Mouse (Mus musculus): ENCODE results near the gene Map3k3. TPM values are rescaled to one million over a fixed set of nuclear protein-coding genes. Genes with fewer than 3 reads are reported as not detected.

Map3k3 gene
- polyA plus RNA-seq, 1 experiment from 2014 or later = 14.7 TPM

GRCm38 (mm10) chr11:106154770-106155169 lies 70.4 kb downstream of the Map3k3 start:
- Histone ChIP-seq H3K4me1 (replicated peaks; ENCODE audit: control insufficient read depth, insufficient read depth, low read length) (peaks cover 21% of the 10 kb centered on the region), H3K36me3 (ENCODE audit: control insufficient read depth, insufficient read depth) (peaks cover 39% of the 10 kb centered on the region), H3K27ac (ENCODE audit: low read length) (no peak overlapping the region; the same call in 1 of the 2 replicates), H3K27me3 (replicated peaks; ENCODE audit: control insufficient read depth, insufficient read depth, low read length) (no peaks in the 10 kb centered on the region), H3K9me3 (ENCODE audit: control insufficient read depth, low read length) (no peaks in the 10 kb centered on the region), H3K9ac (replicated peaks; ENCODE audit: low read depth, low read length) (no peak overlapping the region), H3K4me2 (ENCODE audit: low read length) (no peak overlapping the region), H3K4me3 (replicated peaks; ENCODE audit: low read length) (no peak overlapping the region)
- WGBS = 81% methylated on average over 2 of the region's 2 CpGs
- ATAC-seq = no peak

- Histone ChIP-seq H3K27ac (ENCODE audit: low read length) (no peak overlapping the region), H3K36me3 (ENCODE audit: control insufficient read depth, insufficient read depth) (peaks cover 39% of the 10 kb centered on the region), H3K9me3 (ENCODE audit: control insufficient read depth, low read length) (no peaks in the 10 kb centered on the region), H3K4me3 (replicated peaks; ENCODE audit: low read length) (no peak overlapping the region), H3K4me1 (replicated peaks; ENCODE audit: control insufficient read depth, insufficient read depth, low read length) (peaks cover 22% of the 10 kb centered on the region), H3K4me2 (ENCODE audit: low read length) (no peak overlapping the region), H3K27me3 (replicated peaks; ENCODE audit: control insufficient read depth, insufficient read depth, low read length) (no peaks in the 10 kb centered on the region), H3K9ac (replicated peaks; ENCODE audit: low read depth, low read length) (no peak overlapping the region)
- 70% methylated on average over 3 of the region's 3 CpGs for WGBS
- ATAC-seq = no peak
Observed at GRCm38 (mm10) chr11:106155761-106156160, 71.3 kb downstream of the Map3k3 start.

- H3K27me3 ChIP-seq (replicated peaks; ENCODE audit: control insufficient read depth, insufficient read depth, low read length) = no peaks in the 10 kb centered on the region
- WGBS = 83% methylated on average over 1 of the region's 1 CpGs
- no peak for ATAC-seq
- H3K36me3 ChIP-seq (ENCODE audit: control insufficient read depth, insufficient read depth) = peaks cover 35% of the 10 kb centered on the region
- H3K4me1 ChIP-seq (replicated peaks; ENCODE audit: control insufficient read depth, insufficient read depth, low read length) = peaks cover 27% of the 10 kb centered on the region
- H3K27ac ChIP-seq (ENCODE audit: low read length) = no peak overlapping the region; the same call in 1 of the 2 replicates
- H3K9ac ChIP-seq (replicated peaks; ENCODE audit: low read depth, low read length) = no peak overlapping the region
- no peak overlapping the region for H3K4me3 ChIP-seq (replicated peaks; ENCODE audit: low read length)
- H3K9me3 ChIP-seq (ENCODE audit: control insufficient read depth, low read length) = no peaks in the 10 kb centered on the region
- no peak overlapping the region for H3K4me2 ChIP-seq (ENCODE audit: low read length)
Observed at GRCm38 (mm10) chr11:106156257-106156656, 71.8 kb downstream of the Map3k3 start.

GRCm38 (mm10) chr11:106157154-106157553 lies 72.7 kb downstream of the Map3k3 start:
- Histone ChIP-seq H3K27me3 (replicated peaks; ENCODE audit: control insufficient read depth, insufficient read depth, low read length) (no peaks in the 10 kb centered on the region), H3K9ac (replicated peaks; ENCODE audit: low read depth, low read length) (no peak overlapping the region), H3K9me3 (ENCODE audit: control insufficient read depth, low read length) (no peaks in the 10 kb centered on the region), H3K4me3 (replicated peaks; ENCODE audit: low read length) (no peak overlapping the region), H3K4me1 (replicated peaks; ENCODE audit: control insufficient read depth, insufficient read depth, low read length) (peaks cover 29% of the 10 kb centered on the region), H3K27ac (ENCODE audit: low read length) (no peak overlapping the region), H3K36me3 (ENCODE audit: control insufficient read depth, insufficient read depth) (peaks cover 27% of the 10 kb centered on the region), H3K4me2 (ENCODE audit: low read length) (no peak overlapping the region)
- no peak for ATAC-seq
- 94% methylated on average over 7 of the region's 7 CpGs for WGBS

- Histone ChIP-seq H3K36me3 (ENCODE audit: control insufficient read depth, insufficient read depth) (peaks cover 25% of the 10 kb centered on the region), H3K4me2 (ENCODE audit: low read length) (peak overlapping the region; percentile 83), H3K27ac (ENCODE audit: low read length) (peak overlapping the region; percentile 1; the same call in 1 of the 2 replicates), H3K9ac (replicated peaks; ENCODE audit: low read depth, low read length) (peak overlapping the region; percentile 97; the same call in 1 of the 2 replicates), H3K4me1 (replicated peaks; ENCODE audit: control insufficient read depth, insufficient read depth, low read length) (peaks cover 29% of the 10 kb centered on the region), H3K27me3 (replicated peaks; ENCODE audit: control insufficient read depth, insufficient read depth, low read length) (no peaks in the 10 kb centered on the region), H3K9me3 (ENCODE audit: control insufficient read depth, low read length) (no peaks in the 10 kb centered on the region), H3K4me3 (replicated peaks; ENCODE audit: low read length) (peak overlapping the region; percentile 79)
- 51% methylated on average over 14 of the region's 14 CpGs for WGBS
- ATAC-seq = no peak
Observed at GRCm38 (mm10) chr11:106158081-106158929, 73.9 kb downstream of the Map3k3 start.

GRCm38 (mm10) chr11:106158930-106159215 lies 74.5 kb downstream of the Map3k3 start:
- Histone ChIP-seq H3K36me3 (ENCODE audit: control insufficient read depth, insufficient read depth) (peaks cover 29% of the 10 kb centered on the region), H3K4me2 (ENCODE audit: low read length) (peak overlapping the region; percentile 83), H3K27ac (ENCODE audit: low read length) (peak overlapping the region; percentile 95), H3K4me3 (replicated peaks; ENCODE audit: low read length) (peak overlapping the region; percentile 79), H3K4me1 (replicated peaks; ENCODE audit: control insufficient read depth, insufficient read depth, low read length) (peaks cover 29% of the 10 kb centered on the region), H3K27me3 (replicated peaks; ENCODE audit: control insufficient read depth, insufficient read depth, low read length) (no peaks in the 10 kb centered on the region), H3K9me3 (ENCODE audit: control insufficient read depth, low read length) (no peaks in the 10 kb centered on the region), H3K9ac (replicated peaks; ENCODE audit: low read depth, low read length) (peak overlapping the region; percentile 97)
- 40% methylated on average over 9 of the region's 9 CpGs for WGBS
- ATAC-seq = no peak

GRCm38 (mm10) chr11:106159216-106159920 lies 75.0 kb downstream of the Map3k3 start:
- peak overlapping the region; percentile 95 for H3K27ac ChIP-seq (ENCODE audit: low read length)

GRCm38 (mm10) chr11:106159921-106160840 lies 75.8 kb downstream of the Map3k3 start:
- peak overlapping the region; percentile 83 for H3K4me2 ChIP-seq (ENCODE audit: low read length)
- peak overlapping the region; percentile 79 for H3K4me3 ChIP-seq (replicated peaks; ENCODE audit: low read length)
- peak overlapping the region; percentile 95 for H3K27ac ChIP-seq (ENCODE audit: low read length)
- no peaks in the 10 kb centered on the region for H3K27me3 ChIP-seq (replicated peaks; ENCODE audit: control insufficient read depth, insufficient read depth, low read length)
- peak overlapping the region; percentile 97 for H3K9ac ChIP-seq (replicated peaks; ENCODE audit: low read depth, low read length)
- no peaks in the 10 kb centered on the region for H3K9me3 ChIP-seq (ENCODE audit: control insufficient read depth, low read length)
- peaks cover 29% of the 10 kb centered on the region for H3K4me1 ChIP-seq (replicated peaks; ENCODE audit: control insufficient read depth, insufficient read depth, low read length)
- under 1% methylated on average over 58 of the region's 106 CpGs for WGBS
- ATAC-seq = peak; percentile 75
- peaks cover 20% of the 10 kb centered on the region for H3K36me3 ChIP-seq (ENCODE audit: control insufficient read depth, insufficient read depth)

More at GRCm38 (mm10) chr11:106159216-106159920, 75.0 kb downstream of the Map3k3 start:
- Histone ChIP-seq H3K4me1 (replicated peaks; ENCODE audit: control insufficient read depth, insufficient read depth, low read length) (peaks cover 29% of the 10 kb centered on the region), H3K4me3 (replicated peaks; ENCODE audit: low read length) (peak overlapping the region; percentile 79), H3K9me3 (ENCODE audit: control insufficient read depth, low read length) (no peaks in the 10 kb centered on the region), H3K27me3 (replicated peaks; ENCODE audit: control insufficient read depth, insufficient read depth, low read length) (no peaks in the 10 kb centered on the region), H3K36me3 (ENCODE audit: control insufficient read depth, insufficient read depth) (peaks cover 25% of the 10 kb centered on the region), H3K9ac (replicated peaks; ENCODE audit: low read depth, low read length) (peak overlapping the region; percentile 97), H3K4me2 (ENCODE audit: low read length) (peak overlapping the region; percentile 83)
- peak; percentile 35 for ATAC-seq
- WGBS = 1% methylated on average over 25 of the region's 25 CpGs
